8 mouse cellular contexts compared by ENCODE assay signal in genomic region chr9:35541488-35541887, GRCm38 (mm10). TPM values are rescaled to one million over a fixed set of nuclear protein-coding genes. Genes with fewer than 3 reads are reported as not detected.
DNase-seq lines count a peak whose midpoint lies in the region; ATAC-seq and TF ChIP-seq lines count a peak whose summit lies in the region.

No protein-coding gene starts in this region.

- no peaks in the 10 kb centered on the region for H3K27me3 ChIP-seq in Patski

- peak; percentile 86 for ATAC-seq in Patski
- ATAC-seq in frontal cortex, adult (ENCODE audit: low TSS enrichment), result peak; percentile 81
- ATAC-seq in megakaryocyte, adult 5-6 weeks (ENCODE audit: poor library complexity, severe bottlenecking), result peak; percentile 73

- in situ Hi-C loops in Patski (cut with MboI; ENCODE audit: low pct_unique_long_range_greater_than_20kb), result loop anchor here (25.0 kb wide), 1 partner anchor 504 kb away; no protein-coding TSS in a partner anchor

- POLR2A ChIA-PET in Patski (lab: Charles Lee), result interaction anchor here (0.6 kb wide), 2 partner anchors 251 to 348 kb away, joined by 3 to 4 read pairs; no protein-coding TSS in a partner anchor

- CTCF ChIA-PET in Patski (lab: Charles Lee), result interaction anchor here (0.7 to 3.0 kb wide), 10 partner anchors 18 to 342 kb away, joined by 3 to 15 read pairs (median 6); partner anchors contain the start of genes Srpr and Tirap

- peak; percentile 85 for TF ChIP-seq CTCF in Patski (IDR thresholded peaks at IDR 0.05)

- DNase-seq in Patski (ENCODE audit: low read depth, low spot score), result no peak
- peak; percentile 80 for DNase-seq in cerebellum, adult 8-10 months
- peak; percentile 87 for DNase-seq in induced T-regulatory cell, adult 2 months (ENCODE audit: low read depth)
- DNase-seq in left cerebral cortex, adult 18-20 months (ENCODE audit: low spot score in 2 of 2), result peak; percentile 73 to 87
- peak; percentile 75 to 87 for DNase-seq in right cerebral cortex, postnatal 10 days (ENCODE audit: low spot score in 2 of 2)
- DNase-seq in urinary bladder, postnatal 25 days (ENCODE audit: low spot score), result peak; percentile 85

RNA-seq across cellular contexts. Expression of gene Ddx25, which starts 16.8 kb away (rescaled TPM):
- polyA plus RNA-seq in Patski (2021), result 1.3 TPM
- 10 to 100 TPM; 17.7 to 18.4 TPM for total RNA-seq in left cerebral cortex, adult 18-20 months (2021)
- total RNA-seq in megakaryocyte, adult 5-6 weeks (2015), result 0.09 and 0.11 TPM in 2 replicates
- 0.04 TPM in 1 of 2 replicates, not detected in the other for total RNA-seq in megakaryocyte, adult 5-6 weeks (2017)

RNA-seq across cellular contexts. Expression of gene Pus3, which starts 16.9 kb away (rescaled TPM):
- polyA plus RNA-seq in Patski (2021), result 15.3 TPM
- total RNA-seq in left cerebral cortex, adult 18-20 months (2021), result 10 to 100 TPM; 12.0 to 12.1 TPM
- 9.8 and 12.2 TPM in 2 replicates for total RNA-seq in megakaryocyte, adult 5-6 weeks (2015)
- 14.0 and 14.6 TPM in 2 replicates for total RNA-seq in megakaryocyte, adult 5-6 weeks (2017)

RNA-seq across cellular contexts. Expression of gene Gm1113, which starts 23.4 kb away (rescaled TPM):
- not detected for polyA plus RNA-seq in Patski (2021)
- total RNA-seq in left cerebral cortex, adult 18-20 months (2021), result not detected
- not detected in 2 replicates for total RNA-seq in megakaryocyte, adult 5-6 weeks (2015)
- not detected in 2 replicates for total RNA-seq in megakaryocyte, adult 5-6 weeks (2017)

RNA-seq across cellular contexts. Expression of gene Pate2, which starts 28.6 kb away (rescaled TPM):
- 0.28 TPM for polyA plus RNA-seq in Patski (2021)
- total RNA-seq in left cerebral cortex, adult 18-20 months (2021), result under 1 TPM; 0.93 to 0.98 TPM
- 0.51 and 0.75 TPM in 2 replicates for total RNA-seq in megakaryocyte, adult 5-6 weeks (2015)
- not detected in 2 replicates for total RNA-seq in megakaryocyte, adult 5-6 weeks (2017)

RNA-seq across cellular contexts. Expression of gene Hyls1, which starts 28.7 kb away (rescaled TPM):
- 11.0 TPM for polyA plus RNA-seq in Patski (2021)
- total RNA-seq in left cerebral cortex, adult 18-20 months (2021), result 1 to 10 TPM; 9.0 to 9.1 TPM
- 15.7 and 20.1 TPM in 2 replicates for total RNA-seq in megakaryocyte, adult 5-6 weeks (2015)
- total RNA-seq in megakaryocyte, adult 5-6 weeks (2017), result 17.5 and 20.6 TPM in 2 replicates

Comparison
In these comparisons a context has a peak if more than half of its experiments do, and no peak if none do; other contexts are left out.
1. RNA of gene Ddx25, which starts 16.8 kb away (total RNA-seq): 17.7 to 18.4 TPM in left cerebral cortex, adult 18-20 months; 0.04 to 0.11 TPM in megakaryocyte, adult 5-6 weeks; every median in the first group is over 10 times any median in the second.
2. Peak in every context shown above with its lines, with median percentiles within 50 percentile points of each other: ATAC-seq.